Mouse (Mus musculus) intestine, embryonic 16.5 days (tissue): ENCODE data around the gene Crtap. TPM values are rescaled to one million over a fixed set of nuclear protein-coding genes. Genes with fewer than 3 reads are reported as not detected.

Experiments
- ATAC-seq: fragments of 200-750 bp; cut with Nextera tagmentation; 2 replicates; pipeline ENCODE4 v1.8.0; 2017; ENCODE audit warnings: moderate TSS enrichment, moderate library complexity
- H3K27ac ChIP-seq: fragments of 300-500 bp; sonication (generic); 2 replicates; pipeline ENCODE4 v1.5.1; 2014; ENCODE audit warnings: mild to moderate bottlenecking, low read length
- H3K27me3 ChIP-seq: fragments of 300-500 bp; sonication (generic); replicated peaks from 2 replicates; pipeline ENCODE4 v1.6.1; 2014; ENCODE audit warnings: low read length, control low read depth, mixed read lengths; ENCODE audit not compliant: control insufficient read depth, insufficient read depth
- H3K36me3 ChIP-seq: fragments of 300-500 bp; sonication (generic); 2 replicates; pipeline ENCODE4 v1.6.1; 2014; ENCODE audit warnings: low read length, control low read depth; ENCODE audit not compliant: control insufficient read depth, insufficient read depth
- H3K4me1 ChIP-seq: fragments of 300-500 bp; sonication (generic); 2 replicates; pipeline ENCODE4 v1.6.1; 2014; ENCODE audit warnings: low read length, control low read depth, mixed read lengths; ENCODE audit not compliant: control insufficient read depth, insufficient read depth
- H3K4me2 ChIP-seq: fragments of 300-500 bp; sonication (generic); 2 replicates; pipeline ENCODE4 v1.6.1; 2014; ENCODE audit warnings: low read depth, low read length, control low read depth
- H3K4me3 ChIP-seq: fragments of 300-500 bp; sonication (generic); 2 replicates; pipeline ENCODE4 v1.5.1; 2014; ENCODE audit warnings: mild to moderate bottlenecking, low read length
- H3K9ac ChIP-seq: fragments of 300-500 bp; sonication (generic); 2 replicates; pipeline ENCODE4 v1.6.1; 2014; ENCODE audit warnings: low read depth, low read length
- H3K9me3 ChIP-seq: fragments of 300-500 bp; sonication (generic); 2 replicates; pipeline ENCODE4 v1.6.1; 2016; ENCODE audit warnings: low read length, control low read depth; ENCODE audit not compliant: control insufficient read depth
- WGBS: fragments of 180-500 bp; shearing (Covaris S2); extraction: QIAGEN DNeasy Blood & Tissue Kit; methylation state at CpG from one replicate; pipeline ENCODE4 v1.1.7; 2014; 5-methylcytosine and 5-hydroxymethylcytosine counted together
- polyA plus RNA-seq: library from polyadenylated mRNA; unstranded; fragments of >200 nt; fragmentation: Nextera tagmentation; extraction: Ambion mirVana; gene quantifications from 2 replicates; pipeline ENCODE4 v1.2.1, GENCODE M21; 2015

Gene Crtap
- polyA plus RNA-seq, 1 experiment from 2014 or later = 98.2 TPM

DNA sequence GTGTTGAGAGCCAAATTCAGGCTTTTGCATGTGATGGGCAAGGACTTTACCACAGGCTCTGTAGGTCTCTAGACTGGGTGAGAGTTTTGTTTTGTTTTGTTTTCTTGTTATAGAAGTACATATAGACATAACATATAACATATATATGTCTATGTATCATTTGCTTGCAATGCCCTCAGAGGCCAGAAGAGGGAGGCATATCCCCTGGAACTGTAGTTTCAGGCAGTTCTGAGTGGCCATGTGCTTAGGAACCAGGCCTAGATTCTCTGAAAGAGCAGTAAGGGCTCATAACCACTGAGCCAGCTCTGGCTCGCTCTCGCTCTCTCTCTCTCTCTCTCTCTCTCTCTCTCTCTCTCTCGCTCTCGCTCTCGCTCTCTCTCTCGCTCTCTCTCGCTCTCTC, 27.7 kb upstream of the Crtap start:
- Histone ChIP-seq H3K4me3 (no peak overlapping the region), H3K36me3 (peaks cover 18% of the 10 kb centered on the region; the same call in 1 of the 2 replicates), H3K27ac (no peak overlapping the region), H3K4me1 (peaks cover 12% of the 10 kb centered on the region), H3K9ac (no peak overlapping the region), H3K9me3 (no peaks in the 10 kb centered on the region), H3K4me2 (no peak overlapping the region), H3K27me3 (no peaks in the 10 kb centered on the region)
- ATAC-seq = no peak
- WGBS = 99% methylated on average over 7 of the region's 7 CpGs

DNA sequence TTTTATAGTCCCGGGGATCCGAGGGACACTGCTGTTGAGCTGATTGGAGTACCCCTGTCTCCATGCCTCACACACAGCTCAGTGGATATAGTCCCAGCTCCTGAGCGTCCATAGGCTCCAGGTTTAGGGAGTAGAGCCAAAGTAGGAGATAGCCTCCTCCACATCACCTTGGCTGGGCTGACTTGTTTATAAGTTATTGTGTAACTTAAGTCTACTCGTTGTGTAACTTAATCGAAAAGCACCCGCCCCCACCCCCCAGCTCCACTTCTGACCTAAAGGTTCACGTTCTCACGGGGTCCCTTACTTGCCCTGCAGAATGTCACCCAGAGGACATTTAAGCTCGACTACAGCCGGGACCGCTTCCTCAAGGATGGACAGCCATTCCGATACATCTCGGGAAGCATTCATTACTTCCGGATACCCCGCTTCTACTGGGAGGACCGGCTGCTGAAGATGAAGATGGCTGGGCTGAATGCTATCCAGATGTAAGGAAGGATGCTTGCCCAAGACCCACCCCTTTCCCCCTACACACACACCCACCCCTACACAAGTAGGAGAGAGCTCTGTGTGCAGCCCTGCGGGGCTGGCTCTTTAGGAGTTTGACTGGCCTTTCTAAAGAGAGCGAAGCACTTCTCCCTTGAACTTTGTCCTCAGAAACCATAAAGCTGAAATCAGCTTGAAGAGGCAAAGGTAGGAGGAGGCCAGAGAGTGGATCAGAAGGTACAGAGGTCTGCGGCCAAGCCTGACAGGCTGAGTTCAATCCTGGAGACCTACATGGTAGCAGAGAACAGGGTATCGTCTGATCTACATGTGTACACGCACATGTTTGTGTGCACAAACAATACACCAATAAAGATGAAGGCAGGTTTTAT, 26.4 kb upstream of the Crtap start:
- H3K4me3 ChIP-seq = no peak overlapping the region
- peaks cover 12% of the 10 kb centered on the region for H3K4me1 ChIP-seq
- H3K4me2 ChIP-seq = peak overlapping the region; percentile 22; the same call in 1 of the 2 replicates
- H3K27ac ChIP-seq = peak overlapping the region; percentile 76
- no peak overlapping the region for H3K9ac ChIP-seq
- WGBS = 81% methylated on average over 21 of the region's 21 CpGs
- peaks cover 21% of the 10 kb centered on the region for H3K36me3 ChIP-seq
- ATAC-seq = peak; percentile 73
- H3K27me3 ChIP-seq = no peaks in the 10 kb centered on the region
- H3K9me3 ChIP-seq = no peaks in the 10 kb centered on the region

DNA sequence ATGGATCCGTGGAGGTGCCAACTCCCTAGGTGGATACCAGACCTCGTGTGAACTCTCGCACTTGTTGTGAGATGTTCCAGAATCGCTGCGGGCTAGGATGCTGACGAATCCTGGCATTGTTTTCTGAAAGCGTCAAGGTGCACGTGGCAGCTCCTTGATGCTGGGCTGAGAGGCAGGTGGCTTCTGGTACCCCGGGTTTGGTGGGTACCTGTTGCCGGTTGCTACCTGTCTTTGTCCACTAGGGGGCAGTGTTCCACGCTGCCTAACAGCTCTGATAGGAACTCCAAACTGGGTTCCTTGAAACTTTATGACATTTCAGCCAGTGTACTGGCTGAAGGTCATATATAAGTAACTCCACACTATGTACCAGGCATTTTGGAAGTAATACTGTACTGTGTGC, 25.2 kb upstream of the Crtap start:
- Histone ChIP-seq H3K4me2 (no peak overlapping the region), H3K4me3 (no peak overlapping the region), H3K9me3 (no peaks in the 10 kb centered on the region), H3K27ac (peak overlapping the region; percentile 14; the same call in 1 of the 2 replicates), H3K36me3 (peaks cover 28% of the 10 kb centered on the region), H3K27me3 (no peaks in the 10 kb centered on the region), H3K9ac (no peak overlapping the region), H3K4me1 (peaks cover 12% of the 10 kb centered on the region)
- ATAC-seq = peak; percentile 32
- WGBS = 29% methylated on average over 11 of the region's 11 CpGs

DNA sequence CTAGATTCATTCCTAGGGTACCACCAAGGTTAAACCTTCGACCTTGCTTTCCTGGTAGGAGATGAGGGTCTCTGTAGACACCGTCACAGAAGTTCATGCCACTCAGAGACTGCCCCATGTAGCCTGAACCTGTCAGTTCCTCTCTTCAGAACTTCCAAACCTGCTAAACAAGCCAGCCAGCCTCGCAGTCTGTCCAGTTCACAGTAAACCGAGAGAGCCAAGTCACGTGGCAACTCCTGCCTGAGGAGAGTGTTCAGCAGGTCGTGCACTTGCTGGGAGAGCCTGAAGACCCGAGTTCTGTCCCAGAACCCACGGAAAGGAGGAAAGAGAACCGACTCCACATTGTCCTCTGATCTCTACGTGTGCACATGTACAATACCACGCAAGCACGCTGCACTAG, 23.4 kb upstream of the Crtap start:
- no peak for ATAC-seq
- no peak overlapping the region for H3K4me2 ChIP-seq
- 84% methylated on average over 12 of the region's 12 CpGs for WGBS
- H3K9ac ChIP-seq = no peak overlapping the region
- no peak overlapping the region for H3K4me3 ChIP-seq
- H3K9me3 ChIP-seq = no peaks in the 10 kb centered on the region
- peaks cover 12% of the 10 kb centered on the region for H3K4me1 ChIP-seq
- peak overlapping the region; percentile 6; the same call in 1 of the 2 replicates for H3K27ac ChIP-seq
- no peaks in the 10 kb centered on the region for H3K27me3 ChIP-seq
- peaks cover 36% of the 10 kb centered on the region for H3K36me3 ChIP-seq

DNA sequence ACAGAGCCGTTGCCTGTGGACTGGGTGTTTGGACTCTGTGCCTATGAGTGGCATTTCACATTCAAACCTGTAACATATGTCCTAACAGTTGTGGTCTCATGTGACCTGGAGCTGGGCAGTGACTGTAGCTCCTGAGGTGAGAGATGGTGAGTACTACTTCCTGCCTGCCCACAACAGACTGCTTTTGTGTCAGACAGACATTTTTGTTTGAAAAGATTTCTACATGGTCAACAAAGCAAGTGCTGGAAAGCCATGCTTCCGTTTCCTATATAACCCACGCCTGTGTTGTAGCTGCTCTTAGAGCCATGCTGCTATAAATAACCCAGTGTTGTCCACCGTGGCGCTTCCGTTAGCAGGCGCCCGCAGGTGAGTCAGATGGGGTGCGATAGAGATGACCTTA, 21.9 kb upstream of the Crtap start:
- Histone ChIP-seq H3K9me3 (no peaks in the 10 kb centered on the region), H3K4me1 (peaks cover 11% of the 10 kb centered on the region), H3K4me2 (no peak overlapping the region), H3K36me3 (peaks cover 45% of the 10 kb centered on the region), H3K27ac (0 out of 2 replicates have a peak overlapping the region, but pooled peaks have one; percentile 14), H3K4me3 (no peak overlapping the region), H3K27me3 (no peaks in the 10 kb centered on the region), H3K9ac (no peak overlapping the region)
- no peak for ATAC-seq
- WGBS = 84% methylated on average over 9 of the region's 9 CpGs

DNA sequence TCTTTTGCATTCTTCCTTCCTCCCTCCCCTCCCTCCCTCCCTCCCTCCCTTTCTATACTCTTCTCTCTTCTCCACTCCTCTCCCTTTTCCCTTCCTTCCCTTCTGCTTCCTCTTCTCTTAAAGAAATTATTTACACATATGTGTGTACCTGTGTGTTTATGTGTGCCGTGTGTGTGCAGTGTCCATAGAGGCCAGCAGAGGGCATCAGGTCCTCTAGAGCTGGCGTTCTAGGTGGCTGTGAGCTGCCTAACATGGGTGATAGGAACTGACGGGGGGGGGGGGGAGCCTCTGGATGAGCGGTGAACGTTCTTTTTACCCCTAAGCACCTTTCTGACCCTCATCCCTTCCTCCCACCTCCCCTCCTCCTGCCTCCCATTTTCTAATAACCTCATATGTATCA, 20.8 kb upstream of the Crtap start:
- H3K4me2 ChIP-seq = no peak overlapping the region
- no peak overlapping the region for H3K9ac ChIP-seq
- peaks cover 5% of the 10 kb centered on the region for H3K4me1 ChIP-seq
- 78% methylated on average over 5 of the region's 5 CpGs for WGBS
- no peaks in the 10 kb centered on the region for H3K9me3 ChIP-seq
- H3K36me3 ChIP-seq = peaks cover 46% of the 10 kb centered on the region
- no peaks in the 10 kb centered on the region for H3K27me3 ChIP-seq
- no peak overlapping the region for H3K27ac ChIP-seq
- no peak for ATAC-seq
- H3K4me3 ChIP-seq = no peak overlapping the region

DNA sequence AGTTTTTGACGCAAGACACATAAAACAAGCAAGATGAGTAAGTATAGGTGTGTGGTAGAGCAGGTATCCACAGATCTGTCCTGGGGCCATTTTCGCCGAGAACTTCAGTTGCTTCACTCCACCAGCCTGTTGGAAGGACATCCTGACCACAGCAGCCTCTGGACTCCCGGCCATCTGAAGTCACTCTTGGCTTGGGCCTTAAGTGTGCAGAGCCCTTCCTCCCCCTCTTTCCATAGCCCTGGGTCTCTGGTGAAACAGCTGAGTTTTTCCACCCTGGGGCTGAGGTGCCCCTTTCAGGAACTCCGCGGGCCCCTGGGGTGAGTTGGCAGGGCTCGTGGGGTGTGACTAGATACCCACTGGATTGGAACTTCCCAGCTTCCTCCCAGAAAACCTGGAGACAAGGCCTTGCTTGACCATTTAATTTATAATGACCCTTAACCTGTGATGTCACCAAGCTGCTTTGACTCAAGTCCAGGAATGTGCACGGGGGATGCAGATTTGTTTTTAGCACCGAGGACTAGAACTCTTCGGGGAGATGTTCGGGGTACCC, 19.9 kb upstream of the Crtap start:
- H3K36me3 ChIP-seq = peaks cover 54% of the 10 kb centered on the region
- no peak for ATAC-seq

DNA sequence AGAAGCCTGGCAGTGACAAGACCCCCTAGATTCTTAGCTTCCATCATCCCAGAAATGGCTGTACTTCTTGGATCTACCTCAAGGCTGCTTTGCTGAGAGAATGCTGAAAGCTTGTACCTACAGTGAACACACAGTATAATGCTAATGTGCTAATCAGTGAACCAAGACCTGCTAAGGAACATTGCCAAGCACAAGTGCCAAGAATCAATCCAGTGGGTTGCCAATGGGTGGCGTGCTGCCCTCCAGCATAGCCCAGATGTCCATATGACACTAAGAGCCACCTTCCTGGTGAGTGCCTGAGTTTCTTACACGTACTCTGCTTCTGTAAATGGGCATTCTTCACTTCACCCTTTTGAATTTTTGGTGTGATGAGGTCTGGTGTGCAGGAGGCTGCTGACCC, 17.2 kb upstream of the Crtap start:
- ATAC-seq = no peak
- no peaks in the 10 kb centered on the region for H3K4me1 ChIP-seq
- no peak overlapping the region for H3K27ac ChIP-seq
- H3K9ac ChIP-seq = no peak overlapping the region
- 0 out of 2 replicates have a peak, but pooled peaks cover 6% of the 10 kb centered on the region for H3K9me3 ChIP-seq
- H3K4me3 ChIP-seq = no peak overlapping the region
- H3K4me2 ChIP-seq = no peak overlapping the region
- H3K36me3 ChIP-seq = peaks cover 64% of the 10 kb centered on the region
- no peaks in the 10 kb centered on the region for H3K27me3 ChIP-seq
- 85% methylated on average over 2 of the region's 2 CpGs for WGBS

More for the DNA sequence above, 19.9 kb upstream of the Crtap start:
- Histone ChIP-seq H3K9me3 (no peaks in the 10 kb centered on the region), H3K4me3 (no peak overlapping the region), H3K27me3 (no peaks in the 10 kb centered on the region), H3K4me2 (no peak overlapping the region), H3K4me1 (0 out of 2 replicates have a peak, but pooled peaks cover 2% of the 10 kb centered on the region), H3K9ac (no peak overlapping the region), H3K27ac (no peak overlapping the region)
- 94% methylated on average over 11 of the region's 11 CpGs for WGBS

DNA sequence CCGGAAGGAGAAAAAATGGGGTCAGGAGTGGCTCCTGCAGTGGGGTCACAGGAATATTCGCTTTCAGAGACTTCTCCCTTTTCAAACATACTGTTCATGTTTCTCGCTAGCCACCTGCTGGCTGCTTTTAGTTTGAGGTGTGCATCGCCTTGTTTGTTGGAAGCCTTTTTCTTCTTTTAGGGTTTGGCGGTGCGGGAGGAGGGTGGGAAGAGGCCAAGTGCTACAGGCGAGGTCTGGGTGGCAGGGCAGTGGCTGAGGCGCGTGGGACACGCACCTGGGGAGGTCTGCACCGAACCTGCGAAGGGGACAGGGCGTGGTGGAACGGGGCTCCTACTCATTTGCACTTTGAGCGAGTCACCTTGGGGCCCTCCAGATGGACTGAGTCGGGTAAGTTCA, 11.2 kb upstream of the Crtap start:
- Histone ChIP-seq H3K9me3 (0 out of 2 replicates have a peak, but pooled peaks cover 6% of the 10 kb centered on the region), H3K36me3 (peaks cover 26% of the 10 kb centered on the region), H3K4me2 (peak overlapping the region; percentile 70), H3K27ac (peak overlapping the region; percentile 94), H3K9ac (peak overlapping the region; percentile 98), H3K4me3 (peak overlapping the region; percentile 70), H3K4me1 (peaks cover 5% of the 10 kb centered on the region), H3K27me3 (no peaks in the 10 kb centered on the region)
- ATAC-seq = peak; percentile 79
- WGBS = 2% methylated on average over 16 of the region's 16 CpGs
